Mouse (Mus musculus) ES-Bruce4 (cell line): Measurements from ENCODE around the gene Sox21. TPM values are rescaled to one million over a fixed set of nuclear protein-coding genes. Genes with fewer than 3 reads are reported as not detected.

Source experiments
- H3K27ac ChIP-seq: 2 replicates; pipeline ENCODE4 v1.5.1; 2012; ENCODE audit warnings: low read length, inconsistent platforms; ENCODE audit not compliant: insufficient read depth
- H3K27me3 ChIP-seq: 2 replicates; pipeline ENCODE4 v1.6.1; 2012; ENCODE audit warnings: mild to moderate bottlenecking, low read length, inconsistent platforms; ENCODE audit not compliant: control insufficient read depth, poor library complexity, insufficient read depth, severe bottlenecking
- H3K36me3 ChIP-seq: 2 replicates; pipeline ENCODE4 v1.6.1; 2012; ENCODE audit warnings: inconsistent platforms, mild to moderate bottlenecking, low read length, moderate library complexity; ENCODE audit not compliant: control insufficient read depth, poor library complexity, insufficient read depth, severe bottlenecking
- H3K4me1 ChIP-seq: one replicate; pipeline ENCODE4 v1.8.1; 2011; ENCODE audit warnings: low read length; ENCODE audit not compliant: control insufficient read depth, insufficient read depth
- H3K4me3 ChIP-seq: 2 replicates; pipeline ENCODE4 v1.5.1; 2011; ENCODE audit warnings: low read depth, mild to moderate bottlenecking, low read length
- H3K9ac ChIP-seq: 2 replicates; pipeline ENCODE4 v1.6.1; 2012; ENCODE audit warnings: low read depth, mild to moderate bottlenecking, inconsistent platforms; ENCODE audit not compliant: poor library complexity, severe bottlenecking
- H3K9me3 ChIP-seq: replicated peaks from 2 replicates; pipeline ENCODE4 v1.6.1; 2012; ENCODE audit warnings: mild to moderate bottlenecking, low read length, inconsistent platforms; ENCODE audit not compliant: control insufficient read depth, poor library complexity, insufficient read depth, severe bottlenecking
- CTCF ChIP-seq: IDR thresholded peaks from one replicate; pipeline ENCODE4 v1.8.1; 2011; ENCODE audit warnings: low read depth, low read length
- EP300 ChIP-seq: IDR thresholded peaks from 2 replicates; pipeline ENCODE4 v1.6.1; 2011; ENCODE audit warnings: low read depth, low read length; ENCODE audit not compliant: insufficient read depth
- POLR2A ChIP-seq: IDR thresholded peaks from one replicate; pipeline ENCODE4 v1.8.1; 2011; ENCODE audit warnings: low read length; ENCODE audit not compliant: insufficient read depth
- polyA plus RNA-seq: library from polyadenylated mRNA; stranded (reverse); fragments of >200 nt; gene quantifications from 2 replicates; pipeline ENCODE4 v1.2.4, GENCODE M21; 2011; ENCODE audit warnings: low read depth; ENCODE audit not compliant: missing spikeins, insufficient read depth, insufficient read length

Sox21 gene
- polyA plus RNA-seq, 1 experiment = 0.73 TPM

DNA sequence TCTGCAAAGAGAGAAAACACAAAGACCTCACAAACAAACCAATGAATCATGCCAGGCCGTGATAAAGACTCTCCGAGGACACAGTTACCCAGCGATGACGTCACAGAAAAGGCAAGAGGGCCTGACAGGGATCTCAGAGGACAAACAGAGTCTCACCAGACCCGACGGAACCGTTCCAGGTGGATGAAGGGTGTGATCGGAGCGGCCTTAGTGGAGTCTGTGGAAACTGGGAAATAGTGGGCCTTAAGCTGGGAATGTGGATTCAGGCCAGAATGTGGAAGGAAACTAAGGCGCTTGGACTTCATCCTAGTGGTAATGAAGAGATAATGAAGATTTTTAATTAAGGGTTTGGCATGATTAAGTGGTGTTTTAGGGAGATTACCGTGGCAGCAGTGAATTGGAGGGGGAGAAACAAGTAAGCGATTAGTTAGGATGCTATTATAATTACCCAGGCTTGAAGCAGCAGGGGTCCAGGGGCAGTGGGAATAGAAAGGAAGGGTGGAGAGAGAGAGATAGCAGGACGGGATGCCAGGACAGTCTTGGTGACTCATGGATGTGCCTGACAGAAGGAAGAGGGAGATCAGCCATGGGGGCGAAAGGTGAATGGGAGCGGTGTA lies 24.5 kb downstream of the Sox21 start:
- no peak for TF ChIP-seq EP300
- TF ChIP-seq POLR2A = no peak
- no peak for TF ChIP-seq CTCF
- H3K9ac ChIP-seq = no peak overlapping the region
- no peak overlapping the region for H3K4me3 ChIP-seq
- no peaks in the 10 kb centered on the region for H3K4me1 ChIP-seq
- H3K9me3 ChIP-seq = no peaks in the 10 kb centered on the region; the same call in 1 of the 2 replicates
- no peaks in the 10 kb centered on the region for H3K36me3 ChIP-seq
- H3K27ac ChIP-seq = no peak overlapping the region
- no peaks in the 10 kb centered on the region; the same call in 1 of the 2 replicates for H3K27me3 ChIP-seq

DNA sequence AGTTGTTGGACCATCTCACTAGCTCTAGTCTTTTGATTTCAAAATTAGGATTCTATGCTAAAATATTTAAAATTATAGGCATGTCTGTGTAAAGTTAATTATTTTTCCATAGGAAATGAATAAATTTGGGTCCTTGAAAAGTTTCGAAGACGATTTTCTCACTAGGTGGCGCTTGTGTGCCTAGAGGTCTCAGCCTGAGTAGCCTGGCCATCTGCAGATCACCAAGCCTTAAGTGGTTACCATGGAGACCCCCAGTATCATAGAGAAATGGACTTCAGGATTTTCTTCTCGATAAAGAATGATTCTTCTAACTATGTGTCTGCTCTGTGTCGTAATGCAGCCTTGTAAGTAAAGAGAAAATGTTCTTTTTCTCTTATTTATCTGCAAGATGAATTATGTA lies 27.2 kb downstream of the Sox21 start:
- Histone ChIP-seq H3K27me3 (no peaks in the 10 kb centered on the region; the same call in 1 of the 2 replicates), H3K27ac (no peak overlapping the region), H3K4me1 (no peaks in the 10 kb centered on the region), H3K36me3 (no peaks in the 10 kb centered on the region), H3K4me3 (no peak overlapping the region), H3K9ac (no peak overlapping the region), H3K9me3 (no peaks in the 10 kb centered on the region)
- TF ChIP-seq CTCF (peak; percentile 52), POLR2A (no peak)

DNA sequence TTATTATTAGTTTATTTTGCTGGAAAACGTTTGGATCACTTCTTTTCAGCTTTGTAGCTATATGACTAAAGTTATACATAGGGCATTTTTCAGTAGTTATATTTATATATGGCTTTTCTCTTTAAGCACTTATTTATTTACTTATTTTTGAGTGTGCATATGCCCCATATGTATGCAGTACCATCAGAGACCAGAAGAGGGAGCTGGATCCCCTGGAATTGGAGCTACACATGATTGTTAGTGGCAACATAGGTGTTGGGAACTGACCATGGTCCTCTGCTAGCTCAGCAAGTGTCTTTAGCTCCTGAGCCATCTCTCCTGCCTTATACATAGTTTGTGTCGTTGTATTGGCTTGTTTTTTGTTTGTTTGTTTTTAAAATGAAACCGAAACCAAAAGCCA lies 29.5 kb downstream of the Sox21 start:
- Histone ChIP-seq H3K4me1 (no peaks in the 10 kb centered on the region), H3K9ac (no peak overlapping the region), H3K36me3 (no peaks in the 10 kb centered on the region), H3K9me3 (no peaks in the 10 kb centered on the region), H3K4me3 (no peak overlapping the region), H3K27me3 (no peaks in the 10 kb centered on the region; the same call in 1 of the 2 replicates), H3K27ac (no peak overlapping the region)
- TF ChIP-seq CTCF (no peak), EP300 (no peak), POLR2A (no peak)

DNA sequence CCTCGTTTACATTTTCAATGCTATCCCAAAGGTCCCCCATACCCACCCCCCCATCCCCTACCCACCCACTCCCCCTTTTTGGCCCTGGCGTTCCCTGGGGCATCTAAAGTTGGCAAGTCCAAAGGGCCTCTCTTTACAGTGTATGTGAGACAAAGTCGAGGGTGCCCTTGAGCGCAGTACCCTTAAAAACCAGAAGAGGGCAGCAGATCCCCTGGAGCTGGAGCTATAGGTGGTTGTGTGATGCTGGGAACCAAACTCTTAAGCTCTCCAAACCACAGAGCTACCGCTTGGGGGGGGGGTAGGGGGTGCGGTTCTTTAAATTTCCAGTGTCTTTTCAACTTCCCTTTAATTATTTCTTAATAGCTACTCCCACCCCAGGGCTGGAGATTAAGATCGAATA lies 33.8 kb downstream of the Sox21 start:
- Histone ChIP-seq H3K36me3 (no peaks in the 10 kb centered on the region), H3K27me3 (no peaks in the 10 kb centered on the region; the same call in 1 of the 2 replicates), H3K4me1 (no peaks in the 10 kb centered on the region), H3K9me3 (no peaks in the 10 kb centered on the region), H3K9ac (no peak overlapping the region), H3K4me3 (no peak overlapping the region), H3K27ac (no peak overlapping the region)
- TF ChIP-seq CTCF (peak; percentile 57), POLR2A (no peak)

DNA sequence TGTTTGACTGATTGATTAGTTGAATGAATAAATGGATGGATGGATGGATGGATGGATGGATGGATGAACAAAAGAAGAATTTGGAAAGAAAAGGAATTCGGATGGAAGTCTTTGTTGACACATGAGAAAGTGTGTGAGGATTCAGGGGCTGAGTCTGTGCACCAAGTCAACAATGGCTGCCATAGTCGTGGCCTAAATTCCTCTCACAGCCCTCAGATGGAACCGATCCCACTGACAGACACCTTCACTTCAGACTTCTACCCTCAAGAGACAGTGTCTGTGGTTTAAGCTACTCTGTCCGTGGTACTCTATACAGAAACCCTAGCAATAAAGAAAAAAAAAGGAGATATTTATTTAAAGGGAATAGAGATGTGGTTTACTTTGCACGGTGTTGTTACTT lies 34.8 kb downstream of the Sox21 start:
- Histone ChIP-seq H3K4me1 (no peaks in the 10 kb centered on the region), H3K4me3 (no peak overlapping the region), H3K9ac (no peak overlapping the region), H3K9me3 (no peaks in the 10 kb centered on the region), H3K27me3 (no peaks in the 10 kb centered on the region; the same call in 1 of the 2 replicates), H3K36me3 (no peaks in the 10 kb centered on the region), H3K27ac (no peak overlapping the region)
- no peak for TF ChIP-seq EP300
- no peak for TF ChIP-seq CTCF
- TF ChIP-seq POLR2A = no peak

DNA sequence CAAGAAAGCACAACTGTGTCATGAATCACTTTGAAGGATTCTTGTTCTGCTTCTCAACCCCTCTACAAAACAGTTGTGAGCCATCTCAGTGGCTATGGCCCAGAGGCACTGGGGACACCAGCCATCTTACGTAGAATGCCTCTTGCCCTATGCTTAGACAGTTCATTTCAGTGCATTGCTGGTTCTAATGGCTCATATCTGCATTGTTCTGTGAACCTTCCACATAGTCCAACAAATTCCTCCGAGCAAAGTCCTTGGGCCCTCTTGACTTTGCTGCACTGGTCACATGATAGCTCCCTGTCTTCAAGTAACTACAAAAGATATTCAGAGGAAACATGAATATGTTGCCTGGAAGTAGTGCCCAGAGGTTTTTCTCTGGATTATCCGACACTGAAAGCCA lies 36.1 kb downstream of the Sox21 start:
- no peaks in the 10 kb centered on the region for H3K9me3 ChIP-seq
- H3K27ac ChIP-seq = no peak overlapping the region
- H3K4me1 ChIP-seq = no peaks in the 10 kb centered on the region
- H3K9ac ChIP-seq = no peak overlapping the region
- no peaks in the 10 kb centered on the region; the same call in 1 of the 2 replicates for H3K27me3 ChIP-seq
- no peaks in the 10 kb centered on the region for H3K36me3 ChIP-seq
- TF ChIP-seq POLR2A (no peak), CTCF (no peak), EP300 (no peak)
- no peak overlapping the region for H3K4me3 ChIP-seq
